Mouse (Mus musculus) limb, embryonic 15.5 days (tissue): Measurements from ENCODE around the gene Klhl31. TPM values are rescaled to one million over a fixed set of nuclear protein-coding genes. Genes with fewer than 3 reads are reported as not detected.

Source experiments
- ATAC-seq: fragments of 200-750 bp; cut with Nextera tagmentation; 2 replicates; pipeline ENCODE4 v1.8.0; 2017; ENCODE audit warnings: low read depth, moderate TSS enrichment; ENCODE audit not compliant: insufficient number of reproducible peaks, low FRiP score, low TSS enrichment
- H3K27ac ChIP-seq: fragments of 300-500 bp; sonication (generic); 2 replicates; pipeline ENCODE4 v1.5.1; 2015; ENCODE audit warnings: moderate library complexity, mild to moderate bottlenecking, inconsistent platforms
- H3K27me3 ChIP-seq: fragments of 300-500 bp; sonication (generic); 2 replicates; pipeline ENCODE4 v1.6.1; 2015; ENCODE audit warnings: inconsistent platforms
- H3K36me3 ChIP-seq: fragments of 300-500 bp; sonication (generic); 2 replicates; pipeline ENCODE4 v1.6.1; 2015; ENCODE audit warnings: inconsistent platforms
- H3K4me1 ChIP-seq: fragments of 300-500 bp; sonication (generic); 2 replicates; pipeline ENCODE4 v1.6.1; 2015; ENCODE audit warnings: inconsistent platforms
- H3K4me2 ChIP-seq: fragments of 300-500 bp; sonication (generic); 2 replicates; pipeline ENCODE4 v1.6.1; 2015; ENCODE audit warnings: mild to moderate bottlenecking, inconsistent platforms
- H3K4me3 ChIP-seq: fragments of 300-500 bp; sonication (generic); 2 replicates; pipeline ENCODE4 v1.5.1; 2015; ENCODE audit warnings: mild to moderate bottlenecking, inconsistent platforms
- H3K9ac ChIP-seq: fragments of 300-500 bp; sonication (generic); 2 replicates; pipeline ENCODE4 v1.6.1; 2015; ENCODE audit warnings: inconsistent platforms
- H3K9me3 ChIP-seq: fragments of 300-500 bp; sonication (generic); 2 replicates; pipeline ENCODE4 v1.6.1; 2016; ENCODE audit warnings: inconsistent platforms
- WGBS: fragments of 180-500 bp; shearing (Covaris S2); methylation state at CpG from one replicate; pipeline ENCODE4 v1.1.7; 2015; 5-methylcytosine and 5-hydroxymethylcytosine counted together
- polyA plus RNA-seq: library from polyadenylated mRNA; unstranded; fragments of >200 nt; fragmentation: Nextera tagmentation; extraction: Ambion mirVana; gene quantifications from 2 replicates; pipeline ENCODE4 v1.2.1, GENCODE M21; 2015

The Klhl31 gene
- polyA plus RNA-seq, 1 experiment from 2014 or later: 10.3 TPM

- no peaks in the 10 kb centered on the region for H3K4me1 ChIP-seq
- no peak for ATAC-seq
- H3K9ac ChIP-seq: no peak overlapping the region
- WGBS: 25% methylated on average over 7 of the region's 7 CpGs
- no peak overlapping the region for H3K27ac ChIP-seq
- H3K4me2 ChIP-seq: no peak overlapping the region
- no peaks in the 10 kb centered on the region for H3K27me3 ChIP-seq
- H3K4me3 ChIP-seq: no peak overlapping the region
- no peaks in the 10 kb centered on the region for H3K36me3 ChIP-seq
- no peaks in the 10 kb centered on the region for H3K9me3 ChIP-seq
Observed at GRCm38 (mm10) chr9:77607840-77608239, 28.5 kb upstream of the Klhl31 start.

GRCm38 (mm10) chr9:77610811-77611210, 25.5 kb upstream of the Klhl31 start:
- no peak for ATAC-seq
- Histone ChIP-seq H3K36me3 (no peaks in the 10 kb centered on the region), H3K4me2 (no peak overlapping the region), H3K27ac (no peak overlapping the region), H3K9me3 (no peaks in the 10 kb centered on the region), H3K9ac (no peak overlapping the region), H3K27me3 (no peaks in the 10 kb centered on the region), H3K4me1 (no peaks in the 10 kb centered on the region), H3K4me3 (no peak overlapping the region)

- H3K9me3 ChIP-seq: no peaks in the 10 kb centered on the region
- 41% methylated on average over 4 of the region's 4 CpGs for WGBS
- H3K27ac ChIP-seq: no peak overlapping the region
- no peaks in the 10 kb centered on the region for H3K4me1 ChIP-seq
- no peaks in the 10 kb centered on the region for H3K36me3 ChIP-seq
- H3K9ac ChIP-seq: no peak overlapping the region
- ATAC-seq: no peak
- H3K4me2 ChIP-seq: no peak overlapping the region
- H3K4me3 ChIP-seq: no peak overlapping the region
- no peaks in the 10 kb centered on the region for H3K27me3 ChIP-seq
Observed at GRCm38 (mm10) chr9:77612349-77612748, 24.0 kb upstream of the Klhl31 start.

- WGBS: 65% methylated on average over 4 of the region's 4 CpGs
- no peak for ATAC-seq
- no peaks in the 10 kb centered on the region for H3K27me3 ChIP-seq
- H3K36me3 ChIP-seq: no peaks in the 10 kb centered on the region
- no peak overlapping the region for H3K4me2 ChIP-seq
- H3K4me3 ChIP-seq: no peak overlapping the region
- no peaks in the 10 kb centered on the region for H3K4me1 ChIP-seq
- H3K9me3 ChIP-seq: no peaks in the 10 kb centered on the region
- no peak overlapping the region for H3K27ac ChIP-seq
- H3K9ac ChIP-seq: no peak overlapping the region
Observed at GRCm38 (mm10) chr9:77615868-77616267, 20.4 kb upstream of the Klhl31 start.

- 44% methylated on average over 4 of the region's 4 CpGs for WGBS
- ATAC-seq: no peak
Observed at GRCm38 (mm10) chr9:77616796-77617195, 19.5 kb upstream of the Klhl31 start.

GRCm38 (mm10) chr9:77617751-77618150, 18.5 kb upstream of the Klhl31 start:
- no peak overlapping the region for H3K4me3 ChIP-seq
- H3K9me3 ChIP-seq: no peaks in the 10 kb centered on the region
- no peak overlapping the region for H3K9ac ChIP-seq
- H3K27ac ChIP-seq: no peak overlapping the region
- WGBS: 50% methylated on average over 6 of the region's 6 CpGs
- H3K4me1 ChIP-seq: no peaks in the 10 kb centered on the region
- ATAC-seq: no peak
- no peak overlapping the region for H3K4me2 ChIP-seq
- H3K36me3 ChIP-seq: no peaks in the 10 kb centered on the region
- H3K27me3 ChIP-seq: no peaks in the 10 kb centered on the region

More at GRCm38 (mm10) chr9:77616796-77617195, 19.5 kb upstream of the Klhl31 start:
- H3K27ac ChIP-seq: no peak overlapping the region
- H3K4me3 ChIP-seq: no peak overlapping the region
- no peak overlapping the region for H3K4me2 ChIP-seq
- no peaks in the 10 kb centered on the region for H3K9me3 ChIP-seq
- H3K36me3 ChIP-seq: no peaks in the 10 kb centered on the region
- H3K4me1 ChIP-seq: no peaks in the 10 kb centered on the region
- no peak overlapping the region for H3K9ac ChIP-seq
- no peaks in the 10 kb centered on the region for H3K27me3 ChIP-seq

- no peak for ATAC-seq
- Histone ChIP-seq H3K36me3 (no peaks in the 10 kb centered on the region), H3K4me1 (no peaks in the 10 kb centered on the region), H3K27ac (no peak overlapping the region), H3K9me3 (no peaks in the 10 kb centered on the region), H3K4me2 (no peak overlapping the region), H3K9ac (no peak overlapping the region), H3K27me3 (no peaks in the 10 kb centered on the region), H3K4me3 (no peak overlapping the region)
- WGBS: 64% methylated on average over 2 of the region's 2 CpGs
Observed at GRCm38 (mm10) chr9:77618392-77618791, 17.9 kb upstream of the Klhl31 start.

- Histone ChIP-seq H3K4me2 (no peak overlapping the region), H3K27ac (no peak overlapping the region), H3K36me3 (no peaks in the 10 kb centered on the region), H3K4me1 (no peaks in the 10 kb centered on the region), H3K9ac (no peak overlapping the region), H3K27me3 (no peaks in the 10 kb centered on the region), H3K9me3 (no peaks in the 10 kb centered on the region), H3K4me3 (no peak overlapping the region)
- WGBS: 78% methylated on average over 6 of the region's 6 CpGs
- no peak for ATAC-seq
Observed at GRCm38 (mm10) chr9:77620077-77620476, 16.2 kb upstream of the Klhl31 start.

GRCm38 (mm10) chr9:77620482-77620881, 15.8 kb upstream of the Klhl31 start:
- Histone ChIP-seq H3K9me3 (no peaks in the 10 kb centered on the region), H3K27me3 (no peaks in the 10 kb centered on the region), H3K36me3 (no peaks in the 10 kb centered on the region), H3K4me2 (no peak overlapping the region), H3K27ac (no peak overlapping the region), H3K9ac (no peak overlapping the region), H3K4me1 (no peaks in the 10 kb centered on the region), H3K4me3 (no peak overlapping the region)
- no peak for ATAC-seq
- 64% methylated on average over 2 of the region's 2 CpGs for WGBS

GRCm38 (mm10) chr9:77622874-77623273, 13.4 kb upstream of the Klhl31 start:
- no peaks in the 10 kb centered on the region for H3K27me3 ChIP-seq
- no peaks in the 10 kb centered on the region for H3K4me1 ChIP-seq
- no peak overlapping the region for H3K4me3 ChIP-seq
- ATAC-seq: no peak
- no peak overlapping the region for H3K4me2 ChIP-seq
- H3K36me3 ChIP-seq: no peaks in the 10 kb centered on the region
- H3K9me3 ChIP-seq: no peaks in the 10 kb centered on the region
- no peak overlapping the region for H3K9ac ChIP-seq
- WGBS: 45% methylated on average over 1 of the region's 1 CpGs
- no peak overlapping the region for H3K27ac ChIP-seq

GRCm38 (mm10) chr9:77623318-77624050, 12.8 kb upstream of the Klhl31 start:
- no peak overlapping the region for H3K4me3 ChIP-seq
- no peak overlapping the region for H3K9ac ChIP-seq
- H3K4me1 ChIP-seq: no peaks in the 10 kb centered on the region
- H3K27me3 ChIP-seq: no peaks in the 10 kb centered on the region
- no peak overlapping the region for H3K27ac ChIP-seq
- 60% methylated on average over 6 of the region's 6 CpGs for WGBS
- no peaks in the 10 kb centered on the region for H3K36me3 ChIP-seq
- no peak for ATAC-seq
- H3K9me3 ChIP-seq: no peaks in the 10 kb centered on the region
- no peak overlapping the region for H3K4me2 ChIP-seq

GRCm38 (mm10) chr9:77624171-77624570, 12.1 kb upstream of the Klhl31 start:
- WGBS: 77% methylated on average over 5 of the region's 5 CpGs
- no peaks in the 10 kb centered on the region for H3K27me3 ChIP-seq
- no peak overlapping the region for H3K27ac ChIP-seq
- H3K36me3 ChIP-seq: no peaks in the 10 kb centered on the region
- no peaks in the 10 kb centered on the region for H3K9me3 ChIP-seq
- no peak overlapping the region for H3K4me3 ChIP-seq
- ATAC-seq: no peak
- no peak overlapping the region for H3K9ac ChIP-seq
- no peak overlapping the region for H3K4me2 ChIP-seq
- H3K4me1 ChIP-seq: no peaks in the 10 kb centered on the region

- Histone ChIP-seq H3K36me3 (no peaks in the 10 kb centered on the region), H3K27me3 (no peaks in the 10 kb centered on the region), H3K9ac (no peak overlapping the region), H3K27ac (peak overlapping the region; percentile 12; the same call in 1 of the 2 replicates), H3K4me2 (no peak overlapping the region), H3K9me3 (no peaks in the 10 kb centered on the region), H3K4me1 (no peaks in the 10 kb centered on the region), H3K4me3 (no peak overlapping the region)
- no peak for ATAC-seq
- 75% methylated on average over 10 of the region's 10 CpGs for WGBS
Observed at GRCm38 (mm10) chr9:77628676-77629075, 7.6 kb upstream of the Klhl31 start.
